Mouse (Mus musculus) myocyte (in vitro differentiated cells): ENCODE measurements around the gene Tinf2.

Experiments used
- E2F4 ChIP-seq: IDR thresholded peaks from one replicate; pipeline ENCODE4 v1.6.1; 2011; ENCODE audit warnings: mild to moderate bottlenecking, control low read depth, moderate library complexity; ENCODE audit not compliant: insufficient read depth
- MYOG ChIP-seq, 3 experiments: IDR thresholded peaks; one replicate each; pipeline ENCODE4 v1.6.1; 2011; ENCODE audit warnings: control low read depth in 2 of 3, low read depth in 2 of 3, mild to moderate bottlenecking in 2 of 3; ENCODE audit not compliant: insufficient read length in 2 of 3, control insufficient read depth in 1 of 3, insufficient read depth in 1 of 3
- POLR2A ChIP-seq: IDR thresholded peaks from one replicate; pipeline ENCODE4 v1.6.1; 2011; ENCODE audit warnings: low read depth, mild to moderate bottlenecking, control low read depth, moderate library complexity; ENCODE audit not compliant: insufficient read length
- POLR2AphosphoS2 ChIP-seq: IDR thresholded peaks from one replicate; pipeline ENCODE4 v1.6.1; 2011; ENCODE audit warnings: low read depth, control low read depth; ENCODE audit not compliant: insufficient read length
- SRF ChIP-seq: IDR thresholded peaks from one replicate; pipeline ENCODE4 v1.6.1; 2011; ENCODE audit warnings: low read depth; ENCODE audit not compliant: control insufficient read depth, insufficient read length

DNA sequence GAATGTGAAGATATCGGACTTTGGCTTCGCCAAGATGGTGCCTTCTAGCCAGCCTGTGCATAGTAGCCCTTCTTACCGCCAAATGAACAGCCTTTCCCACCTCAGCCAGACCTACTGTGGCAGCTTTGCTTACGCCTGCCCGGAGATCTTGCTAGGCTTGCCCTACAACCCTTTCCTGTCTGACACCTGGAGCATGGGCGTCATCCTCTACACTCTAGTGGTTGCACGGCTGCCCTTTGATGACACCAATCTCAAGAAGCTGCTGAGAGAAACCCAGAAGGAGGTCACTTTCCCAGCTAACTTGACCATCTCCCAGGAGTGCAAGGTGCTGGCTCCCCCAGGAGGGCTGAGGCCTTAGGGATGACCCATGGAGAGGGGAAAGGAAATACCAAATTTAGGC is 30.1 kb downstream of the Tinf2 start:
- TF ChIP-seq POLR2AphosphoS2 (no peak), SRF (no peak), E2F4 (no peak), POLR2A (no peak), MYOG (IDR thresholded peaks at IDR 0.05; ENCODE audit: control insufficient read depth in 1 of 3, insufficient read depth in 1 of 3, insufficient read length in 2 of 3, low read depth in 2 of 3) (no peak)
